Mouse (Mus musculus) CH12.LX (cell line): ENCODE data around the gene Dpm1. TPM values are rescaled to one million over a fixed set of nuclear protein-coding genes. Genes with fewer than 3 reads are reported as not detected.

Source experiments
- DNase-seq: peaks from one replicate; pipeline ENCODE4 v3.0.0-alpha.2; 2013; ENCODE audit errors: extremely low read depth
- H3K27ac ChIP-seq: 2 replicates; pipeline ENCODE4 v1.5.1; 2012; ENCODE audit warnings: low read depth, mild to moderate bottlenecking, control low read depth, moderate library complexity; ENCODE audit not compliant: insufficient read depth
- H3K27me3 ChIP-seq: replicated peaks from 2 replicates; pipeline ENCODE3; 2012; ENCODE audit warnings: inconsistent platforms
- H3K36me3 ChIP-seq, 2 experiments: replicated peaks in 1 of 2; 2 replicates each; pipeline versions ENCODE3 to v1.6.1; 2012; ENCODE audit warnings: inconsistent platforms in 1 of 2, low read length in 1 of 2, mild to moderate bottlenecking in 1 of 2, mixed read lengths in 1 of 2, moderate library complexity in 1 of 2; ENCODE audit not compliant: control insufficient read depth in 1 of 2, insufficient read depth in 1 of 2
- H3K4me1 ChIP-seq, 2 experiments: 2 replicates each; pipeline ENCODE4 v1.6.1; 2012; ENCODE audit warnings: inconsistent platforms in 1 of 2, moderate library complexity in 1 of 2; ENCODE audit not compliant: insufficient read depth in 2 of 2, control insufficient read depth in 1 of 2
- H3K4me2 ChIP-seq: 2 replicates; pipeline ENCODE4 v1.6.1; 2012; ENCODE audit warnings: low read depth, mild to moderate bottlenecking, control low read depth; ENCODE audit not compliant: poor library complexity, insufficient read depth, severe bottlenecking
- H3K4me3 ChIP-seq, 3 experiments: fragments of 150-350 bp in 1 of 3; sonication (generic) in 1 of 3; replicated peaks in 1 of 3; 2 replicates each; pipeline versions ENCODE3 to v1.5.1; 2011 to 2012; ENCODE audit warnings: low read depth in 2 of 3, low read length in 2 of 3, mild to moderate bottlenecking in 2 of 3, moderate library complexity in 2 of 3, control low read depth in 1 of 3, improper control_type of control experiment in 1 of 3, inconsistent platforms in 1 of 3, mixed read lengths in 1 of 3; ENCODE audit not compliant: poor library complexity in 1 of 3
- H3K79me2 ChIP-seq: replicated peaks from 2 replicates; pipeline ENCODE4 v1.6.1; 2012; ENCODE audit warnings: mild to moderate bottlenecking, moderate library complexity; ENCODE audit not compliant: control insufficient read depth, poor library complexity, insufficient read depth, severe bottlenecking; ENCODE audit errors: extremely low read depth
- H3K9ac ChIP-seq: 2 replicates; pipeline ENCODE4 v1.6.1; 2012; ENCODE audit warnings: low read depth, mild to moderate bottlenecking, control low read depth, moderate library complexity; ENCODE audit not compliant: insufficient read depth
- H3K9me3 ChIP-seq: replicated peaks from 2 replicates; pipeline ENCODE3; 2012; ENCODE audit warnings: low read length, inconsistent platforms, mixed read lengths
- CHD1 ChIP-seq: IDR thresholded peaks from 2 replicates; pipeline ENCODE4 v1.6.1; 2012; ENCODE audit warnings: low read depth, low read length, improper control_type of control experiment, inconsistent platforms
- CHD2 ChIP-seq: IDR thresholded peaks from 2 replicates; pipeline ENCODE4 v1.6.1; 2011; ENCODE audit warnings: low read length, improper control_type of control experiment
- CTCF ChIP-seq, 2 experiments: IDR thresholded peaks in 1 of 2; conservative IDR thresholded peaks in 1 of 2; 2 replicates each; pipeline ENCODE4 v1.5.1; 2011 to 2012; ENCODE audit warnings: low read depth in 2 of 2, low read length in 2 of 2, improper control_type of control experiment in 1 of 2, inconsistent platforms in 1 of 2, mild to moderate bottlenecking in 1 of 2, moderate library complexity in 1 of 2
- ETS1 ChIP-seq: conservative IDR thresholded peaks from 2 replicates; pipeline ENCODE4 v1.6.1; 2012; ENCODE audit warnings: low read depth, mild to moderate bottlenecking, inconsistent platforms, low read length, improper control_type of control experiment, moderate library complexity
- GABPA ChIP-seq: IDR thresholded peaks from 2 replicates; pipeline ENCODE4 v1.6.1; 2012; ENCODE audit warnings: low read depth, low read length, improper control_type of control experiment, inconsistent platforms; ENCODE audit not compliant: insufficient replicate concordance
- HCFC1 ChIP-seq: IDR thresholded peaks from 2 replicates; pipeline ENCODE4 v1.6.1; 2012; ENCODE audit warnings: low read depth, mild to moderate bottlenecking, inconsistent platforms, low read length, improper control_type of control experiment
- JUND ChIP-seq: conservative IDR thresholded peaks from 2 replicates; pipeline ENCODE4 v1.6.1; 2011; ENCODE audit warnings: low read depth, low read length, improper control_type of control experiment
- KAT2A ChIP-seq: IDR thresholded peaks from 2 replicates; pipeline ENCODE4 v1.6.1; 2012; ENCODE audit warnings: low read length, improper control_type of control experiment, inconsistent platforms; ENCODE audit not compliant: insufficient replicate concordance
- MAFK ChIP-seq: IDR thresholded peaks from 2 replicates; pipeline ENCODE4 v1.6.1; 2011; ENCODE audit warnings: low read length, improper control_type of control experiment; ENCODE audit not compliant: insufficient replicate concordance
- MAZ ChIP-seq: IDR thresholded peaks from 2 replicates; pipeline ENCODE4 v1.6.1; 2012; ENCODE audit warnings: low read depth, mild to moderate bottlenecking, inconsistent platforms, low read length, improper control_type of control experiment, moderate library complexity
- MXI1 ChIP-seq: IDR thresholded peaks from 2 replicates; pipeline ENCODE4 v1.6.1; 2011; ENCODE audit warnings: mild to moderate bottlenecking, low read depth, low read length, improper control_type of control experiment
- NELFE ChIP-seq: IDR thresholded peaks from 2 replicates; pipeline ENCODE4 v1.6.1; 2011; ENCODE audit warnings: low read depth, low read length, improper control_type of control experiment
- NRF1 ChIP-seq: IDR thresholded peaks from 2 replicates; pipeline ENCODE4 v1.6.1; 2014; ENCODE audit warnings: low read depth, mild to moderate bottlenecking, inconsistent platforms, low read length, improper control_type of control experiment, moderate library complexity
- POLR2A ChIP-seq: IDR thresholded peaks from 2 replicates; pipeline ENCODE4 v1.6.1; 2011; ENCODE audit warnings: low read depth, mild to moderate bottlenecking, improper control_type of control experiment, low read length
- POLR2AphosphoS2 ChIP-seq: IDR thresholded peaks from 2 replicates; pipeline ENCODE4 v1.6.1; 2011; ENCODE audit warnings: low read depth, low read length, improper control_type of control experiment
- RCOR1 ChIP-seq: conservative IDR thresholded peaks from 2 replicates; pipeline ENCODE4 v1.6.1; 2012; ENCODE audit warnings: low read depth, mild to moderate bottlenecking, inconsistent platforms, low read length, improper control_type of control experiment
- USF2 ChIP-seq: conservative IDR thresholded peaks from 2 replicates; pipeline ENCODE4 v1.6.1; 2011; ENCODE audit warnings: low read depth, low read length, improper control_type of control experiment
- ZC3H11A ChIP-seq: IDR thresholded peaks from 2 replicates; pipeline ENCODE4 v1.6.1; 2012; ENCODE audit warnings: low read depth, mild to moderate bottlenecking, inconsistent platforms, low read length, improper control_type of control experiment
- ZKSCAN1 ChIP-seq: IDR thresholded peaks from 2 replicates; pipeline ENCODE4 v1.6.1; 2012; ENCODE audit warnings: low read depth, inconsistent platforms, low read length, improper control_type of control experiment, borderline replicate concordance
- ZMIZ1 ChIP-seq: IDR thresholded peaks from 2 replicates; pipeline ENCODE4 v1.6.1; 2012; ENCODE audit warnings: low read depth, mild to moderate bottlenecking, inconsistent platforms, low read length, improper control_type of control experiment
- dilution Hi-C: fragments of 300-500 bp; cut with MboI; formaldehyde crosslinking; loops from 2 replicates; pipeline ENCODE4 v1.14.3; 2020; ENCODE audit warnings: low sequenced_read_pairs; ENCODE audit not compliant: extremely low pct_unique_long_range_greater_than_20kb, extremely low pct_ligation_motif_present
- in situ Hi-C: fragments of 300-500 bp; cut with MboI; formaldehyde crosslinking; loops from 3 replicates; pipeline ENCODE4 v1.14.3; 2019; ENCODE audit warnings: low sequenced_read_pairs, low pct_ligation_motif_present, low pct_unique_long_range_greater_than_20kb, mixed read lengths
- polyA plus RNA-seq: library from polyadenylated mRNA; unstranded; fragments of >175 nt; gene quantifications from 2 replicates; pipeline ENCODE4 v1.2.1, GENCODE M21; 2012; ENCODE audit warnings: low read depth; ENCODE audit not compliant: insufficient read length
- total RNA-seq, 2 experiments: library from RNA; depleted of rRNA; stranded (reverse); fragments of 300-350 nt in 1 of 2; fragments of >200 nt in 1 of 2; gene quantifications; 2 replicates each; pipeline ENCODE4 v1.2.3; 2012 to 2014

Dpm1 gene
- total and polyA plus RNA-seq, 3 experiments = 28.5 to 52.9 (median 30.7) TPM

GRCm38 (mm10) chr2:168213788-168214397, 16.5 kb downstream of the Dpm1 start:
- Histone ChIP-seq H3K4me3 (no peak overlapping the region), H3K4me1 (peaks cover 0 to 7% of the 10 kb centered on the region in 2 experiments; a peak in 1 of 4 replicates), H3K36me3 (peaks cover 70 to 90% of the 10 kb centered on the region in 2 experiments), H3K4me2 (no peak overlapping the region), H3K27ac (no peak overlapping the region), H3K79me2 (no peaks in the 10 kb centered on the region; the same call in 1 of the 2 replicates), H3K9me3 (no peaks in the 10 kb centered on the region), H3K9ac (no peak overlapping the region), H3K27me3 (no peaks in the 10 kb centered on the region)
- in situ Hi-C loops = no loop called here
- DNase-seq = no peak
- dilution Hi-C loops = no loop called here
- TF ChIP-seq NRF1 = no peak
- TF ChIP-seq CTCF (conservative IDR thresholded peaks at IDR 0.05 in 1 of 2, IDR thresholded peaks at IDR 0.05 in 1 of 2; ENCODE audit: low read depth in 2 of 2, low read length in 2 of 2) = peak in 1 of 2 experiments; percentile 29; a peak in 2 of 4 replicates

GRCm38 (mm10) chr2:168207883-168208282, 22.5 kb downstream of the Dpm1 start:
- peak overlapping the region; percentile 77; the same call in 1 of the 2 replicates for H3K27ac ChIP-seq
- peaks cover 34% of the 10 kb centered on the region for H3K79me2 ChIP-seq
- DNase-seq = no peak
- no peak overlapping the region for H3K4me2 ChIP-seq
- peaks cover 4% of the 10 kb centered on the region for H3K9me3 ChIP-seq
- no peak overlapping the region for H3K4me3 ChIP-seq
- H3K4me1 ChIP-seq = peaks cover 10 to 39% of the 10 kb centered on the region in 2 experiments
- dilution Hi-C loops = no loop called here
- no peak for TF ChIP-seq NELFE
- TF ChIP-seq CHD2 = peak; percentile 71
- TF ChIP-seq, all 38 proteins: peak for 1
- in situ Hi-C loops = loop anchor here (5.0 kb wide), 1 partner anchor 96 kb away; no protein-coding TSS in a partner anchor
- peak overlapping the region; percentile 45; the same call in 1 of the 2 replicates for H3K9ac ChIP-seq
- H3K27me3 ChIP-seq = no peaks in the 10 kb centered on the region
- H3K36me3 ChIP-seq = peaks cover 40 to 72% of the 10 kb centered on the region in 2 experiments

GRCm38 (mm10) chr2:168206725-168207644, 23.4 kb downstream of the Dpm1 start, which contains the start of gene Adnp:
TSS of gene Adnp (minus strand) at chr2:168207112.
- Histone ChIP-seq H3K79me2 (peaks cover 43% of the 10 kb centered on the region), H3K27me3 (no peaks in the 10 kb centered on the region), H3K9me3 (peaks cover 4% of the 10 kb centered on the region), H3K4me3 (peak within 1 kb of the TSS; percentile 94 to 100 (median 96)), H3K27ac (peak within 1 kb of the TSS; percentile 78), H3K36me3 (peaks cover 34 to 67% of the 10 kb centered on the region in 2 experiments), H3K4me1 (peaks cover 10 to 41% of the 10 kb centered on the region in 2 experiments), H3K4me2 (peak within 1 kb of the TSS; percentile 63), H3K9ac (peak within 1 kb of the TSS; percentile 94)
- peak; percentile 96 for DNase-seq
- in situ Hi-C loops (loop anchor here (5.0 kb wide), 1 partner anchor 95 kb away; no protein-coding TSS in a partner anchor), dilution Hi-C loops (no loop called here)
- TF ChIP-seq MXI1 = peak; percentile 96
- peak; percentile 90; the same call in 1 of the 2 replicates for TF ChIP-seq ZMIZ1
- TF ChIP-seq NRF1 = peak; percentile 71
- TF ChIP-seq JUND = peak; percentile 51; the same call in 1 of the 2 replicates
- TF ChIP-seq POLR2A = peak; percentile 76
- peak; percentile 91 for TF ChIP-seq RCOR1
- TF ChIP-seq MAZ = peak; percentile 98
- peak; percentile 83 for TF ChIP-seq HCFC1
- peak; percentile 77; the same call in 1 of the 2 replicates for TF ChIP-seq CHD1
- TF ChIP-seq ZKSCAN1 = peak; percentile 67; the same call in 1 of the 2 replicates
- no peak; the same call in 1 of the 2 replicates for TF ChIP-seq USF2
- peak; percentile 99 for TF ChIP-seq KAT2A
- no peak for TF ChIP-seq GABPA
- TF ChIP-seq ZC3H11A = no peak
- TF ChIP-seq ETS1 = peak; percentile 86
- peak; percentile 79; the same call in 1 of the 2 replicates for TF ChIP-seq NELFE
- 0 out of 2 replicates have a peak, but pooled peaks have one; percentile 46 for TF ChIP-seq MAFK
- TF ChIP-seq POLR2AphosphoS2 = peak; percentile 82
